22 mouse cellular contexts compared by ENCODE assay signal in genomic region chr2:71494971-71495370, GRCm38 (mm10). TPM values are rescaled to one million over a fixed set of nuclear protein-coding genes. Genes with fewer than 3 reads are reported as not detected.
DNase-seq lines count a peak whose midpoint lies in the region; ATAC-seq and TF ChIP-seq lines count a peak whose summit lies in the region.
"Had no signal": no experiment of that assay in that cellular context is flagged by ENCODE, and none has a peak within 500 bp of the region (broad histone marks: within the 10 kb centered on the region; RNA-seq: fewer than 3 reads in every experiment).

No protein-coding gene starts in this region.

- no peak overlapping the region for H3K27ac ChIP-seq in hindbrain, embryonic 14.5 days
- H3K27ac ChIP-seq in hindbrain, embryonic 12.5 days = no peak overlapping the region
- no peak overlapping the region for H3K27ac ChIP-seq in embryonic facial prominence, embryonic 11.5 days (replicated peaks; ENCODE audit: low read depth, low read length)
- H3K27ac ChIP-seq in midbrain, postnatal 0 days (ENCODE audit: low read depth, low read length) = peak overlapping the region; percentile 48; the same call in 1 of the 2 replicates
- H3K27ac ChIP-seq: embryonic facial prominence, embryonic 13.5 days; heart, embryonic 13.5 days; layer of hippocampus, adult 2 months; liver, embryonic 13.5 days; neural tube, embryonic 13.5 days had no signal

- no peaks in the 10 kb centered on the region for H3K9me3 ChIP-seq in hindbrain, embryonic 14.5 days (ENCODE audit: control insufficient read depth, low read length)
- H3K9me3 ChIP-seq in hindbrain, embryonic 12.5 days (replicated peaks) = no peaks in the 10 kb centered on the region
- H3K9me3 ChIP-seq in embryonic facial prominence, embryonic 11.5 days (replicated peaks; ENCODE audit: control insufficient read depth, low read length) = no peaks in the 10 kb centered on the region
- H3K9me3 ChIP-seq in midbrain, postnatal 0 days (ENCODE audit: low read length) = no peaks in the 10 kb centered on the region
- H3K9me3 ChIP-seq: embryonic facial prominence, embryonic 13.5 days; G1E; heart, embryonic 13.5 days; liver, embryonic 13.5 days; neural tube, embryonic 13.5 days had no signal

- TF ChIP-seq CTCF in midbrain, postnatal 0 days (IDR thresholded peaks at IDR 0.05) = no peak

- H3K27me3 ChIP-seq in hindbrain, embryonic 14.5 days (ENCODE audit: control insufficient read depth, insufficient read depth, low read length) = no peaks in the 10 kb centered on the region
- no peaks in the 10 kb centered on the region for H3K27me3 ChIP-seq in hindbrain, embryonic 12.5 days
- H3K27me3 ChIP-seq in embryonic facial prominence, embryonic 11.5 days (ENCODE audit: control insufficient read depth, insufficient read depth, low read length) = no peaks in the 10 kb centered on the region
- H3K27me3 ChIP-seq in midbrain, postnatal 0 days (ENCODE audit: insufficient read depth, low read length) = no peaks in the 10 kb centered on the region
- H3K27me3 ChIP-seq: embryonic facial prominence, embryonic 13.5 days; heart, embryonic 13.5 days; liver, embryonic 13.5 days; neural tube, embryonic 13.5 days had no signal

- no peak for ATAC-seq in hindbrain, embryonic 14.5 days (ENCODE audit: low FRiP score)
- ATAC-seq in hindbrain, embryonic 12.5 days (ENCODE audit: low FRiP score) = no peak
- ATAC-seq in embryonic facial prominence, embryonic 11.5 days (replicated peaks; ENCODE audit: insufficient number of reproducible peaks, low FRiP score, low TSS enrichment, low read depth) = no peak
- ATAC-seq in midbrain, postnatal 0 days (ENCODE audit: low FRiP score) = peak; percentile 41; the same call in 1 of the 2 replicates
- ATAC-seq: intestine, postnatal 0 days had no signal

- DNase-seq in hindbrain, embryonic 14.5 days (ENCODE audit: low spot score) = peak; percentile 52
- peak; percentile 71 for DNase-seq in ZHBTc4 (ENCODE audit: low read depth, low spot score)
- peak; percentile 47 for DNase-seq in embryonic facial prominence, embryonic 11.5 days (ENCODE audit: low spot score)
- peak; percentile 31 for DNase-seq in midbrain, postnatal 0 days (ENCODE audit: low spot score)
- no peak for DNase-seq in gastrocnemius, postnatal 36 days
- no peak for DNase-seq in heart, postnatal 4 days
- DNase-seq: cerebellum, postnatal 14 days; heart, postnatal 36 days; kidney, postnatal 10 days; left cerebral cortex, postnatal 4 days; liver, embryonic 13.5 days; right cerebral cortex, postnatal 4 days; thymus, postnatal 4 days had no signal

- no peak overlapping the region for H3K4me3 ChIP-seq in hindbrain, embryonic 14.5 days (replicated peaks; ENCODE audit: low read length)
- no peak overlapping the region for H3K4me3 ChIP-seq in hindbrain, embryonic 12.5 days
- H3K4me3 ChIP-seq in embryonic facial prominence, embryonic 11.5 days (ENCODE audit: low read depth, low read length) = no peak overlapping the region
- no peak overlapping the region for H3K4me3 ChIP-seq in midbrain, postnatal 0 days (ENCODE audit: low read depth, low read length)
- H3K4me3 ChIP-seq: embryonic facial prominence, embryonic 13.5 days; heart, embryonic 13.5 days; layer of hippocampus, adult 2 months; liver, embryonic 13.5 days; neural tube, embryonic 13.5 days had no signal

- H3K4me1 ChIP-seq in hindbrain, embryonic 14.5 days (replicated peaks; ENCODE audit: control insufficient read depth, insufficient read depth, low read length) = peaks cover 13% of the 10 kb centered on the region; the same call in 1 of the 2 replicates
- H3K4me1 ChIP-seq in hindbrain, embryonic 12.5 days = peaks cover 19% of the 10 kb centered on the region
- H3K4me1 ChIP-seq in embryonic facial prominence, embryonic 11.5 days (ENCODE audit: control insufficient read depth, insufficient read depth, low read length) = no peaks in the 10 kb centered on the region
- peaks cover 5% of the 10 kb centered on the region for H3K4me1 ChIP-seq in midbrain, postnatal 0 days (ENCODE audit: insufficient read depth, low read length)

- intact Hi-C loops in gastrocnemius, postnatal 36 days (cut with DNase I) = no loop called here

- H3K4me2 ChIP-seq in hindbrain, embryonic 14.5 days (replicated peaks) = peak overlapping the region; percentile 16; the same call in 1 of the 2 replicates
- no peak overlapping the region for H3K4me2 ChIP-seq in hindbrain, embryonic 12.5 days (replicated peaks)
- no peak overlapping the region for H3K4me2 ChIP-seq in embryonic facial prominence, embryonic 11.5 days (ENCODE audit: low read depth, low read length)
- H3K4me2 ChIP-seq in midbrain, postnatal 0 days (ENCODE audit: low read depth, low read length, poor library complexity, severe bottlenecking) = peak overlapping the region; percentile 16
- H3K4me2 ChIP-seq: embryonic facial prominence, embryonic 13.5 days; heart, embryonic 13.5 days; liver, embryonic 13.5 days; neural tube, embryonic 13.5 days had no signal

- WGBS in hindbrain, embryonic 14.5 days = 10% methylated on average over 4 of the region's 4 CpGs
- 19% methylated on average over 4 of the region's 4 CpGs for WGBS in hindbrain, embryonic 12.5 days
- WGBS in embryonic facial prominence, embryonic 11.5 days = 12% methylated on average over 4 of the region's 4 CpGs
- WGBS in midbrain, postnatal 0 days = 11% methylated on average over 4 of the region's 4 CpGs

- no peak overlapping the region for H3K9ac ChIP-seq in hindbrain, embryonic 14.5 days
- H3K9ac ChIP-seq in hindbrain, embryonic 12.5 days = no peak overlapping the region
- no peak overlapping the region for H3K9ac ChIP-seq in embryonic facial prominence, embryonic 11.5 days (replicated peaks; ENCODE audit: low read length)
- H3K9ac ChIP-seq in midbrain, postnatal 0 days (replicated peaks; ENCODE audit: low read length, poor library complexity, severe bottlenecking) = no peak overlapping the region
- H3K9ac ChIP-seq: embryonic facial prominence, embryonic 13.5 days; heart, embryonic 13.5 days; liver, embryonic 13.5 days; neural tube, embryonic 13.5 days had no signal

- H3K36me3 ChIP-seq in hindbrain, embryonic 14.5 days (replicated peaks; ENCODE audit: control insufficient read depth, insufficient read depth) = no peaks in the 10 kb centered on the region
- H3K36me3 ChIP-seq in hindbrain, embryonic 12.5 days = no peaks in the 10 kb centered on the region
- no peaks in the 10 kb centered on the region for H3K36me3 ChIP-seq in embryonic facial prominence, embryonic 11.5 days (replicated peaks; ENCODE audit: control insufficient read depth, insufficient read depth, low read depth, low read length)
- no peaks in the 10 kb centered on the region for H3K36me3 ChIP-seq in midbrain, postnatal 0 days (ENCODE audit: insufficient read depth, low read length)
- H3K36me3 ChIP-seq: embryonic facial prominence, embryonic 13.5 days; heart, embryonic 13.5 days; liver, embryonic 13.5 days; neural tube, embryonic 13.5 days had no signal

RNA-seq across cellular contexts. Expression of gene Dlx1, which starts 32.9 kb away (rescaled TPM):
- 0.52 TPM in 1 of 2 replicates, not detected in the other for polyA plus RNA-seq in hindbrain, embryonic 14.5 days (2014; fragmentation: Nextera tagmentation; extraction: Ambion mirVana)
- polyA plus RNA-seq in hindbrain, embryonic 12.5 days (2016; fragmentation: Nextera tagmentation; extraction: Ambion mirVana) = 8.3 and 10.1 TPM in 2 replicates
- polyA plus RNA-seq in embryonic facial prominence, embryonic 11.5 days (2014; fragmentation: Nextera tagmentation; extraction: Ambion mirVana) = 53.9 and 76.2 TPM in 2 replicates
- total RNA-seq in midbrain, postnatal 0 days (2014; rRNA removed) = 2.8 and 8.8 TPM in 2 replicates
- 10.5 and 25.5 TPM in 2 replicates for polyA plus RNA-seq in midbrain, postnatal 0 days (2015; fragmentation: Nextera tagmentation; extraction: Ambion mirVana)
- not detected for total RNA-seq in gastrocnemius, postnatal 36 days (2021)
- under 1 TPM; 0.14 to 0.43 TPM for total RNA-seq in heart, postnatal 4 days (2021)
- total RNA-seq: granulocyte monocyte progenitor cell, adult 5-6 weeks; megakaryocyte progenitor cell, adult 5-6 weeks had no signal

RNA-seq across cellular contexts. Expression of gene Metap1d, which starts 41.9 kb away (rescaled TPM):
- 30.9 and 32.7 TPM in 2 replicates for polyA plus RNA-seq in hindbrain, embryonic 14.5 days (2014; fragmentation: Nextera tagmentation; extraction: Ambion mirVana)
- 34.3 and 35.1 TPM in 2 replicates for polyA plus RNA-seq in hindbrain, embryonic 12.5 days (2016; fragmentation: Nextera tagmentation; extraction: Ambion mirVana)
- polyA plus RNA-seq in embryonic facial prominence, embryonic 11.5 days (2014; fragmentation: Nextera tagmentation; extraction: Ambion mirVana) = 37.7 and 37.9 TPM in 2 replicates
- 14.4 and 16.9 TPM in 2 replicates for total RNA-seq in midbrain, postnatal 0 days (2014; rRNA removed)
- polyA plus RNA-seq in midbrain, postnatal 0 days (2015; fragmentation: Nextera tagmentation; extraction: Ambion mirVana) = 25.1 and 27.7 TPM in 2 replicates
- total RNA-seq in gastrocnemius, postnatal 36 days (2021) = 10 to 100 TPM; 27.3 to 29.6 TPM
- total RNA-seq in heart, postnatal 4 days (2021) = 10 to 100 TPM; 35.1 to 37.1 TPM

RNA-seq across cellular contexts. Expression of gene Dlx2, which starts 51.6 kb away (rescaled TPM):
- 0.23 and 0.28 TPM in 2 replicates for polyA plus RNA-seq in hindbrain, embryonic 14.5 days (2014; fragmentation: Nextera tagmentation; extraction: Ambion mirVana)
- polyA plus RNA-seq in hindbrain, embryonic 12.5 days (2016; fragmentation: Nextera tagmentation; extraction: Ambion mirVana) = 4.7 and 5.3 TPM in 2 replicates
- polyA plus RNA-seq in embryonic facial prominence, embryonic 11.5 days (2014; fragmentation: Nextera tagmentation; extraction: Ambion mirVana) = 18.0 and 20.3 TPM in 2 replicates
- total RNA-seq in midbrain, postnatal 0 days (2014; rRNA removed) = 0.38 and 1.2 TPM in 2 replicates
- 3.1 and 8.4 TPM in 2 replicates for polyA plus RNA-seq in midbrain, postnatal 0 days (2015; fragmentation: Nextera tagmentation; extraction: Ambion mirVana)
- total RNA-seq in gastrocnemius, postnatal 36 days (2021) = not detected
- total RNA-seq in heart, postnatal 4 days (2021) = under 1 TPM in 1 of 2 experiments, not detected in 1; 0.11 TPM
- total RNA-seq: G1E; granulocyte monocyte progenitor cell, adult 5-6 weeks; heart, postnatal 36 days; megakaryocyte progenitor cell, adult 5-6 weeks had no signal
- polyA plus RNA-seq: G1E; liver, embryonic 13.5 days had no signal

Comparison
In these comparisons a context has a peak if more than half of its experiments do, and no peak if none do; other contexts are left out.
1. H3K4me2 ChIP-seq: peak in hindbrain, embryonic 14.5 days (single experiment) and midbrain, postnatal 0 days (single experiment); none in hindbrain, embryonic 12.5 days (single experiment) and embryonic facial prominence, embryonic 11.5 days (single experiment).
2. DNase-seq: peak in hindbrain, embryonic 14.5 days (single experiment), ZHBTc4 (single experiment), embryonic facial prominence, embryonic 11.5 days (single experiment) and midbrain, postnatal 0 days (single experiment); none in gastrocnemius, postnatal 36 days (0 of 2) and heart, postnatal 4 days (single experiment).